Mouse (Mus musculus): Measurements from ENCODE around the gene Mafb. TPM values are rescaled to one million over a fixed set of nuclear protein-coding genes. Genes with fewer than 3 reads are reported as not detected.

Mafb gene
- polyA plus RNA-seq, 1 experiment from 2014 or later: 4.2 TPM

DNA sequence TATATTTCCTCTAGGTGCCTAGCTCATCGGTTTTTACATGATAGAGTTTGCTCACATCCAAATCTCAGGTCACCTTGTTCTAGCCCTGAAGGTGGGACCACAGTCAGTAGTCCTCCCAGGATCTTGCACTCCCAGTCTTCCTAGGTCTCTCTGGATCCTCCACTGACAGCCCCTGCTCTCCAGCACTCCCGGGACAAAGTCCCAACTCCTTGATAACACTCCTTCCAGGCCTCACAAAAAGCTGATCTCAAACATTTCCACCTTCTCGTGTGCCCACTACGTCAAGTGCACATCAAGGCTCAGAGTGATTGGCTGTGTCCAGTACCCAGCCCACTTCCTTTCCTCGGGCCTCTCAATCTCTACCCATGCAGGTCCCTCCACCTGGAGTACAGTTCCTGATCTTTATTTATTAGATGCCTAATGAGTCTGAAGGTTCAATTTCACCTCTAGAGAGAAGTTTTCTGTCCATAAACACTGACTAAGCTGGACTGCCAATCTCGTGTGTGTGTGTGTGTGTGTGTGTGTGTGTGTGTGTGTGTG lies 41.7 kb downstream of the Mafb start:
- 46% methylated on average over 6 of the region's 6 CpGs for WGBS (ENCODE audit: insufficient replicate concordance)
- ATAC-seq (ENCODE audit: insufficient read depth): no peak
- H3K4me3 ChIP-seq (replicated peaks): no peak overlapping the region
- H3K27me3 ChIP-seq: no peaks in the 10 kb centered on the region
- peaks cover 15% of the 10 kb centered on the region for H3K4me1 ChIP-seq (replicated peaks)
- H3K4me2 ChIP-seq: no peak overlapping the region
- no peak overlapping the region for H3K27ac ChIP-seq (replicated peaks)
- H3K9ac ChIP-seq: no peak overlapping the region
- no peaks in the 10 kb centered on the region for H3K36me3 ChIP-seq (replicated peaks)
- H3K9me3 ChIP-seq (replicated peaks): no peaks in the 10 kb centered on the region

DNA sequence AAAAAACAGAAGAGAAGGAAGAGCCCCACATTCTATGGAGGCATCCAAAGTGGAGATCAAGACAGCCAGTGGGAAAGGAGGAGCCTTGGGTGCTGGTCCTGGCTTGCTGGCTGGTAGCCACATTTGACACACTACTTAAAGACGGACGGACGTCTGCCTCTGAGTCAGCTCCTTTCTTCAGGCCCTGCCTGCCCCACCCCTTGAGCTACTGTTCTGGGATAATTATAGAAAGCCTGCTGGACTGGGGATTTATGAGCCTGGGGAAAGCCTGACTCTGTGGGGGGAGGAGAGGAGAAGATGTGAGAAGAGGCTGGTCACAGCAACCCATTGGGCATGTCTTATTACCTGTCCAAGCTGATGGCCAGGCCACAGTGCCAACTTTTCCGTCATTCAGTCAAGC lies 45.0 kb downstream of the Mafb start:
- H3K27me3 ChIP-seq: no peaks in the 10 kb centered on the region
- no peaks in the 10 kb centered on the region for H3K4me1 ChIP-seq (replicated peaks)
- WGBS (ENCODE audit: insufficient replicate concordance): 52% methylated on average over 4 of the region's 4 CpGs
- no peak for ATAC-seq (ENCODE audit: insufficient read depth)
- no peak overlapping the region for H3K9ac ChIP-seq
- no peak overlapping the region for H3K4me2 ChIP-seq
- no peaks in the 10 kb centered on the region for H3K36me3 ChIP-seq (replicated peaks)
- no peaks in the 10 kb centered on the region for H3K9me3 ChIP-seq (replicated peaks)
- H3K27ac ChIP-seq (replicated peaks): no peak overlapping the region
- no peak overlapping the region for H3K4me3 ChIP-seq (replicated peaks)

DNA sequence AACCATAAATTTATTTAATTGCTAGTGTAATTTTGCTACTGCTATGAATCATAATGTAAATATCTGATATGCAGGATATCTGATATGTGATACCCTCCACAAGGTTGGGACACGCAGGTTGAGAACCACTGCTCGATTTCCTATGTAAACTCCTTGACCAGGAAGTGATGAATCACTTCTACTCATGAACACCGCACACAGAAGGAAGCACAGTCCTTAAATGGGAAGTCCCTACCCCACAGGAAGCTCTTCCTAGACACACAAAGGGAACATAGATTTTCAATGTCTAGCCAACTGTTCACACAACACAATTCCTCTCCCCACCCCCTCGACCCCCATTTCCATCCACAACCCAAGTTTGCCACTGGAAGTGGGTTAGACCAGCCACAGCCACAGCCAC lies 48.6 kb downstream of the Mafb start:
- no peak overlapping the region for H3K4me2 ChIP-seq
- 16% methylated on average over 4 of the region's 4 CpGs for WGBS (ENCODE audit: insufficient replicate concordance)
- no peaks in the 10 kb centered on the region for H3K27me3 ChIP-seq
- no peak overlapping the region for H3K27ac ChIP-seq (replicated peaks)
- no peaks in the 10 kb centered on the region for H3K9me3 ChIP-seq (replicated peaks)
- no peaks in the 10 kb centered on the region for H3K4me1 ChIP-seq (replicated peaks)
- no peak overlapping the region for H3K9ac ChIP-seq
- no peaks in the 10 kb centered on the region for H3K36me3 ChIP-seq (replicated peaks)
- no peak for ATAC-seq (ENCODE audit: insufficient read depth)
- H3K4me3 ChIP-seq (replicated peaks): no peak overlapping the region

Other genes with a start within 250 kb of the Mafb start
- gene Gm826, start 32.9 kb downstream of the Mafb start, polyA plus RNA-seq (2015; fragmentation: Nextera tagmentation; extraction: Ambion mirVana): 4.8 and 5.4 TPM in 2 replicates